Comparison of ENCODE assay signal across 17 mouse cellular contexts in the genomic region with DNA sequence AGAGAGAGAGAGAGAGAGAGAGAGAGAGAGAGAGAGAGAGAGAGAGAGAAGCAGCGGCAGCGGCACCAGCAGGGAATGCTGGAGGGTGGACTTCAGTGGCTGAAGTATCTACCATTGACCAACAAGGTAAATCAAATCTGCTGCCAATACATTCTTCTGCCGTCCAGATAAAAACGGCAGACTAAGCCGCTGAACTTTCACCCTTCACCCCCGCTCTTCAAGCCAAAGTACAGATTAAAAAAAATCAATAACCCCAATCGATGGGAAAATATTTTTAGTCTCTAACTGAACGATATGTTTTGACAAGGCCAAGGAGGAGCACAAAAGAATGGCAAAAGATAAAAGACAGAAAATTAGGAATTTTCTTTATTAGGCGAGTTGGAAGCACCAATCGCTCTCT.
DNase-seq lines count a peak whose midpoint lies in the region; ATAC-seq and TF ChIP-seq lines count a peak whose summit lies in the region.
"Had no signal": no experiment of that assay in that cellular context is flagged by ENCODE, and none has a peak within 500 bp of the region (broad histone marks: within the 10 kb centered on the region; RNA-seq: fewer than 3 reads in every experiment).

No protein-coding gene starts in this region.

- no peak overlapping the region for H3K4me2 ChIP-seq in hindbrain, embryonic 14.5 days (replicated peaks)
- 0 out of 2 replicates have a peak overlapping the region, but pooled peaks have one; percentile 3 for H3K4me2 ChIP-seq in liver, embryonic 15.5 days
- H3K4me2 ChIP-seq in liver, embryonic 11.5 days = no peak overlapping the region
- peak overlapping the region; percentile 17; the same call in 1 of the 2 replicates for H3K4me2 ChIP-seq in neural tube, embryonic 15.5 days
- H3K4me2 ChIP-seq in stomach, postnatal 0 days (replicated peaks; ENCODE audit: low read depth) = no peak overlapping the region
- H3K4me2 ChIP-seq: embryonic facial prominence, embryonic 12.5 days; forebrain, embryonic 15.5 days; heart, embryonic 13.5 days had no signal

- 81% methylated on average over 10 of the region's 10 CpGs for WGBS in hindbrain, embryonic 14.5 days
- WGBS in hindbrain, embryonic 10.5 days = 84% methylated on average over 10 of the region's 10 CpGs
- 67% methylated on average over 10 of the region's 10 CpGs for WGBS in liver, embryonic 15.5 days (ENCODE audit: insufficient replicate concordance)
- 67% methylated on average over 10 of the region's 10 CpGs for WGBS in liver, embryonic 11.5 days
- 78% methylated on average over 10 of the region's 10 CpGs for WGBS in neural tube, embryonic 15.5 days
- WGBS in stomach, postnatal 0 days = 50% methylated on average over 10 of the region's 10 CpGs

- no peaks in the 10 kb centered on the region for H3K4me1 ChIP-seq in hindbrain, embryonic 14.5 days (replicated peaks; ENCODE audit: control insufficient read depth, insufficient read depth, low read length)
- H3K4me1 ChIP-seq in hindbrain, embryonic 10.5 days (replicated peaks) = no peaks in the 10 kb centered on the region
- no peaks in the 10 kb centered on the region for H3K4me1 ChIP-seq in liver, embryonic 15.5 days (replicated peaks)
- no peaks in the 10 kb centered on the region for H3K4me1 ChIP-seq in liver, embryonic 11.5 days (replicated peaks; ENCODE audit: control insufficient read depth, insufficient read depth, low read length)
- H3K4me1 ChIP-seq in neural tube, embryonic 15.5 days = no peaks in the 10 kb centered on the region
- no peaks in the 10 kb centered on the region for H3K4me1 ChIP-seq in stomach, postnatal 0 days (replicated peaks; ENCODE audit: control insufficient read depth, insufficient read depth)
- H3K4me1 ChIP-seq: embryonic facial prominence, embryonic 12.5 days; forebrain, embryonic 15.5 days; heart, embryonic 13.5 days had no signal

- no peak for DNase-seq in hindbrain, embryonic 14.5 days (ENCODE audit: low spot score)
- DNase-seq in hindbrain, embryonic 10.5 days (ENCODE audit: low spot score) = no peak
- DNase-seq in liver, embryonic 11.5 days (ENCODE audit: low spot score) = no peak
- DNase-seq in brain, embryonic 14.5 days (ENCODE audit: low read depth) = peak; percentile 3
- no peak for DNase-seq in stomach, postnatal 0 days (ENCODE audit: low spot score)
- DNase-seq: adrenal gland, postnatal 10 days; cerebellum, adult 11-12 months; cerebellum, adult 9-10 months; cerebellum, postnatal 25 days; gastrocnemius, postnatal 36 days; heart, adult 11 months; heart, postnatal 36 days had no signal

- 0 out of 2 replicates have a peak overlapping the region, but pooled peaks have one; percentile 51 for H3K27ac ChIP-seq in hindbrain, embryonic 14.5 days
- no peak overlapping the region for H3K27ac ChIP-seq in hindbrain, embryonic 10.5 days
- H3K27ac ChIP-seq in liver, embryonic 15.5 days (replicated peaks) = no peak overlapping the region
- no peak overlapping the region for H3K27ac ChIP-seq in liver, embryonic 11.5 days (ENCODE audit: low read depth, low read length)
- H3K27ac ChIP-seq in neural tube, embryonic 15.5 days (replicated peaks) = no peak overlapping the region
- no peak overlapping the region for H3K27ac ChIP-seq in stomach, postnatal 0 days (replicated peaks)
- H3K27ac ChIP-seq: embryonic facial prominence, embryonic 12.5 days; forebrain, embryonic 15.5 days; heart, embryonic 13.5 days had no signal

- H3K9ac ChIP-seq in hindbrain, embryonic 14.5 days = no peak overlapping the region
- no peak overlapping the region for H3K9ac ChIP-seq in liver, embryonic 15.5 days
- H3K9ac ChIP-seq in liver, embryonic 11.5 days (ENCODE audit: low read depth, low read length) = no peak overlapping the region
- no peak overlapping the region for H3K9ac ChIP-seq in neural tube, embryonic 15.5 days (replicated peaks)
- no peak overlapping the region for H3K9ac ChIP-seq in stomach, postnatal 0 days (ENCODE audit: low read length)
- H3K9ac ChIP-seq: embryonic facial prominence, embryonic 12.5 days; forebrain, embryonic 15.5 days; heart, embryonic 13.5 days had no signal

- H3K36me3 ChIP-seq in hindbrain, embryonic 14.5 days (replicated peaks; ENCODE audit: control insufficient read depth, insufficient read depth) = no peaks in the 10 kb centered on the region
- H3K36me3 ChIP-seq in hindbrain, embryonic 10.5 days = no peaks in the 10 kb centered on the region
- no peaks in the 10 kb centered on the region for H3K36me3 ChIP-seq in liver, embryonic 15.5 days (replicated peaks)
- no peaks in the 10 kb centered on the region for H3K36me3 ChIP-seq in liver, embryonic 11.5 days (ENCODE audit: control insufficient read depth, insufficient read depth, low read length)
- no peaks in the 10 kb centered on the region for H3K36me3 ChIP-seq in neural tube, embryonic 15.5 days
- no peaks in the 10 kb centered on the region for H3K36me3 ChIP-seq in stomach, postnatal 0 days (ENCODE audit: control insufficient read depth, insufficient read depth, low read length)
- H3K36me3 ChIP-seq: embryonic facial prominence, embryonic 12.5 days; forebrain, embryonic 15.5 days; heart, embryonic 13.5 days had no signal

- H3K9me3 ChIP-seq in hindbrain, embryonic 14.5 days (ENCODE audit: control insufficient read depth, low read length) = no peaks in the 10 kb centered on the region
- no peaks in the 10 kb centered on the region for H3K9me3 ChIP-seq in hindbrain, embryonic 10.5 days
- H3K9me3 ChIP-seq in liver, embryonic 15.5 days (replicated peaks) = no peaks in the 10 kb centered on the region
- no peaks in the 10 kb centered on the region for H3K9me3 ChIP-seq in liver, embryonic 11.5 days (ENCODE audit: control insufficient read depth, low read length)
- H3K9me3 ChIP-seq in neural tube, embryonic 15.5 days (replicated peaks) = no peaks in the 10 kb centered on the region
- H3K9me3 ChIP-seq in stomach, postnatal 0 days (ENCODE audit: control insufficient read depth, low read length) = no peaks in the 10 kb centered on the region
- H3K9me3 ChIP-seq: embryonic facial prominence, embryonic 12.5 days; forebrain, embryonic 15.5 days; heart, embryonic 13.5 days had no signal

- H3K4me3 ChIP-seq in hindbrain, embryonic 14.5 days (replicated peaks; ENCODE audit: low read length) = no peak overlapping the region
- H3K4me3 ChIP-seq in hindbrain, embryonic 10.5 days = no peak overlapping the region
- H3K4me3 ChIP-seq in liver, embryonic 15.5 days (replicated peaks) = no peak overlapping the region
- no peak overlapping the region for H3K4me3 ChIP-seq in liver, embryonic 11.5 days (ENCODE audit: low read depth, low read length)
- no peak overlapping the region for H3K4me3 ChIP-seq in neural tube, embryonic 15.5 days (replicated peaks)
- H3K4me3 ChIP-seq in stomach, postnatal 0 days (ENCODE audit: low read depth, low read length) = no peak overlapping the region
- H3K4me3 ChIP-seq: embryonic facial prominence, embryonic 12.5 days; forebrain, embryonic 15.5 days; heart, embryonic 13.5 days had no signal

- no peak for TF ChIP-seq CTCF in brain, embryonic 14.5 days (IDR thresholded peaks at IDR 0.05; ENCODE audit: borderline replicate concordance, extremely low read depth, insufficient read depth, insufficient read length)
- no peak for TF ChIP-seq CTCF in stomach, postnatal 0 days (IDR thresholded peaks at IDR 0.05; ENCODE audit: low read depth)

- no peak for TF ChIP-seq POLR2A in brain, embryonic 14.5 days (IDR thresholded peaks at IDR 0.05; ENCODE audit: borderline replicate concordance, extremely low read depth, insufficient read depth, insufficient read length, poor library complexity, severe bottlenecking)

- ATAC-seq in hindbrain, embryonic 14.5 days (ENCODE audit: low FRiP score) = no peak
- no peak for ATAC-seq in liver, embryonic 15.5 days (ENCODE audit: insufficient read depth)
- no peak for ATAC-seq in liver, embryonic 11.5 days (replicated peaks; ENCODE audit: low FRiP score)
- ATAC-seq in neural tube, embryonic 15.5 days (ENCODE audit: low FRiP score) = no peak
- ATAC-seq in stomach, postnatal 0 days (ENCODE audit: low FRiP score, low TSS enrichment) = no peak
- ATAC-seq: forebrain, embryonic 15.5 days had no signal

- TF ChIP-seq EP300 in stomach, postnatal 0 days (optimal IDR thresholded peaks at IDR 0.05) = no peak

- no peaks in the 10 kb centered on the region for H3K27me3 ChIP-seq in hindbrain, embryonic 14.5 days (ENCODE audit: control insufficient read depth, insufficient read depth, low read length)
- peaks cover 6% of the 10 kb centered on the region; the same call in 1 of the 2 replicates for H3K27me3 ChIP-seq in hindbrain, embryonic 10.5 days (ENCODE audit: insufficient read depth, poor library complexity, severe bottlenecking)
- no peaks in the 10 kb centered on the region for H3K27me3 ChIP-seq in liver, embryonic 15.5 days
- H3K27me3 ChIP-seq in liver, embryonic 11.5 days (replicated peaks; ENCODE audit: control insufficient read depth, insufficient read depth, low read length) = no peaks in the 10 kb centered on the region
- no peaks in the 10 kb centered on the region for H3K27me3 ChIP-seq in neural tube, embryonic 15.5 days (replicated peaks)
- no peaks in the 10 kb centered on the region for H3K27me3 ChIP-seq in stomach, postnatal 0 days (ENCODE audit: control insufficient read depth, insufficient read depth, low read length)
- H3K27me3 ChIP-seq: embryonic facial prominence, embryonic 12.5 days; forebrain, embryonic 15.5 days; heart, embryonic 13.5 days had no signal

Comparison
In these comparisons a context has a peak if more than half of its experiments do, and no peak if none do; other contexts are left out.
1. H3K4me2 ChIP-seq: peak in liver, embryonic 15.5 days (single experiment) and neural tube, embryonic 15.5 days (single experiment); none in hindbrain, embryonic 14.5 days (single experiment), liver, embryonic 11.5 days (single experiment) and stomach, postnatal 0 days (single experiment).